In genomic region chr5:112656811-112657210, GRCm38 (mm10) we compare ENCODE assay signal across 18 mouse cellular contexts.
DNase-seq lines count a peak whose midpoint lies in the region; ATAC-seq and TF ChIP-seq lines count a peak whose summit lies in the region.
"Had no signal": no experiment of that assay in that cellular context is flagged by ENCODE, and none has a peak within 500 bp of the region (broad histone marks: within the 10 kb centered on the region; RNA-seq: fewer than 3 reads in every experiment).

No protein-coding gene starts in this region.

- 5% methylated on average over 6 of the region's 6 CpGs for WGBS in hindbrain, embryonic 10.5 days
- 11% methylated on average over 6 of the region's 6 CpGs for WGBS in hindbrain, embryonic 14.5 days
- WGBS in lung, embryonic 16.5 days, result 7% methylated on average over 6 of the region's 6 CpGs
- whole genome bisulfite sequencing in forebrain, postnatal 0 days, result 10% methylated on average over 6 of the region's 6 CpGs
- WGBS in midbrain, embryonic 13.5 days, result 5% methylated on average over 6 of the region's 6 CpGs

- intact Hi-C loops in left cerebral cortex, adult 2 months (cut with DNase I), result no loop called here

- no peak overlapping the region for H3K4me2 ChIP-seq in hindbrain, embryonic 14.5 days (replicated peaks)
- H3K4me2 ChIP-seq in lung, embryonic 16.5 days (ENCODE audit: low read depth, low read length), result peak overlapping the region; percentile 30; the same call in 1 of the 2 replicates
- 0 out of 2 replicates have a peak overlapping the region, but pooled peaks have one; percentile 49 for H3K4me2 ChIP-seq in forebrain, postnatal 0 days (ENCODE audit: low read depth)
- H3K4me2 ChIP-seq in midbrain, embryonic 13.5 days (replicated peaks), result no peak overlapping the region

- ATAC-seq in hindbrain, embryonic 14.5 days (ENCODE audit: low FRiP score), result no peak
- ATAC-seq in lung, embryonic 16.5 days (ENCODE audit: low read depth), result peak; percentile 65; the same call in 1 of the 2 replicates
- ATAC-seq in forebrain, postnatal 0 days, result no peak
- 0 out of 2 replicates have a peak, but pooled peaks have one; percentile 21 for ATAC-seq in midbrain, embryonic 13.5 days
- ATAC-seq: intestine, embryonic 16.5 days had no signal

- DNase-seq in hindbrain, embryonic 10.5 days (ENCODE audit: low spot score), result no peak
- DNase-seq in hindbrain, embryonic 14.5 days (ENCODE audit: low spot score), result no peak
- DNase-seq in lung, postnatal 14 days, result no peak
- no peak for DNase-seq in forebrain, postnatal 0 days
- no peak for DNase-seq in adrenal gland, postnatal 25 days
- DNase-seq in left cerebral cortex, adult 2 months (ENCODE audit: extremely low spot score in 1 of 2, low spot score in 2 of 2), result no peak
- DNase-seq: adrenal gland, postnatal 14 days; cerebellum, adult 2 months; kidney, postnatal 14 days; layer of hippocampus, adult 9-11 months; lung, postnatal 36 days; thymus, postnatal 14 days had no signal

- TF ChIP-seq CTCF in forebrain, postnatal 0 days (IDR thresholded peaks at IDR 0.05; ENCODE audit: low read depth), result no peak
- TF ChIP-seq CTCF in left cerebral cortex, adult 2 months (IDR thresholded peaks at IDR 0.05), result no peak

- H3K36me3 ChIP-seq in hindbrain, embryonic 10.5 days, result no peaks in the 10 kb centered on the region
- no peaks in the 10 kb centered on the region for H3K36me3 ChIP-seq in hindbrain, embryonic 14.5 days (replicated peaks; ENCODE audit: control insufficient read depth, insufficient read depth)
- no peaks in the 10 kb centered on the region for H3K36me3 ChIP-seq in lung, embryonic 16.5 days (ENCODE audit: control insufficient read depth, insufficient read depth, low read length)
- H3K36me3 ChIP-seq in forebrain, postnatal 0 days (ENCODE audit: insufficient read depth), result no peaks in the 10 kb centered on the region
- no peaks in the 10 kb centered on the region for H3K36me3 ChIP-seq in midbrain, embryonic 13.5 days
- H3K36me3 ChIP-seq: embryonic facial prominence, embryonic 12.5 days; heart, embryonic 12.5 days had no signal

- no peak overlapping the region for H3K9ac ChIP-seq in hindbrain, embryonic 14.5 days
- H3K9ac ChIP-seq in lung, embryonic 16.5 days (ENCODE audit: low read length), result no peak overlapping the region
- no peak overlapping the region for H3K9ac ChIP-seq in forebrain, postnatal 0 days
- no peak overlapping the region for H3K9ac ChIP-seq in midbrain, embryonic 13.5 days (replicated peaks)
- H3K9ac ChIP-seq: embryonic facial prominence, embryonic 12.5 days; heart, embryonic 12.5 days had no signal

- peak overlapping the region; percentile 79 for H3K27ac ChIP-seq in hindbrain, embryonic 10.5 days
- no peak overlapping the region for H3K27ac ChIP-seq in hindbrain, embryonic 14.5 days
- no peak overlapping the region for H3K27ac ChIP-seq in lung, embryonic 16.5 days (ENCODE audit: low read length)
- no peak overlapping the region for H3K27ac ChIP-seq in forebrain, postnatal 0 days (ENCODE audit: low read depth, low read length)
- peak overlapping the region; percentile 58; the same call in 1 of the 2 replicates for H3K27ac ChIP-seq in midbrain, embryonic 13.5 days
- no peak overlapping the region for H3K27ac ChIP-seq in left cerebral cortex, adult 2 months
- H3K27ac ChIP-seq: embryonic facial prominence, embryonic 12.5 days had no signal

- H3K27me3 ChIP-seq in hindbrain, embryonic 10.5 days (ENCODE audit: insufficient read depth, poor library complexity, severe bottlenecking), result peaks cover 22% of the 10 kb centered on the region
- H3K27me3 ChIP-seq in hindbrain, embryonic 14.5 days (ENCODE audit: control insufficient read depth, insufficient read depth, low read length), result no peaks in the 10 kb centered on the region
- H3K27me3 ChIP-seq in lung, embryonic 16.5 days (ENCODE audit: control insufficient read depth, insufficient read depth, low read depth, low read length), result peaks cover 12% of the 10 kb centered on the region; the same call in 1 of the 2 replicates
- no peaks in the 10 kb centered on the region for H3K27me3 ChIP-seq in forebrain, postnatal 0 days (ENCODE audit: insufficient read depth, low read length)
- H3K27me3 ChIP-seq in midbrain, embryonic 13.5 days, result no peaks in the 10 kb centered on the region
- H3K27me3 ChIP-seq: CH12.LX had no signal

- peaks cover 75% of the 10 kb centered on the region for H3K4me1 ChIP-seq in hindbrain, embryonic 10.5 days (replicated peaks)
- peaks cover 37% of the 10 kb centered on the region for H3K4me1 ChIP-seq in hindbrain, embryonic 14.5 days (replicated peaks; ENCODE audit: control insufficient read depth, insufficient read depth, low read length)
- H3K4me1 ChIP-seq in lung, embryonic 16.5 days (replicated peaks; ENCODE audit: control insufficient read depth, insufficient read depth, low read length), result peaks cover 9% of the 10 kb centered on the region
- H3K4me1 ChIP-seq in forebrain, postnatal 0 days (ENCODE audit: insufficient read depth), result peaks cover 16% of the 10 kb centered on the region
- H3K4me1 ChIP-seq in midbrain, embryonic 13.5 days (replicated peaks), result peaks cover 33% of the 10 kb centered on the region

- no peaks in the 10 kb centered on the region for H3K9me3 ChIP-seq in hindbrain, embryonic 10.5 days
- H3K9me3 ChIP-seq in hindbrain, embryonic 14.5 days (ENCODE audit: control insufficient read depth, low read length), result no peaks in the 10 kb centered on the region
- H3K9me3 ChIP-seq in lung, embryonic 16.5 days (ENCODE audit: control insufficient read depth, low read length), result no peaks in the 10 kb centered on the region
- H3K9me3 ChIP-seq in forebrain, postnatal 0 days (ENCODE audit: low read length), result no peaks in the 10 kb centered on the region
- H3K9me3 ChIP-seq in midbrain, embryonic 13.5 days, result no peaks in the 10 kb centered on the region
- H3K9me3 ChIP-seq: embryonic facial prominence, embryonic 12.5 days had no signal

- H3K4me3 ChIP-seq in hindbrain, embryonic 10.5 days, result peak overlapping the region; percentile 42
- no peak overlapping the region for H3K4me3 ChIP-seq in hindbrain, embryonic 14.5 days (replicated peaks; ENCODE audit: low read length)
- H3K4me3 ChIP-seq in lung, embryonic 16.5 days (ENCODE audit: low read length), result no peak overlapping the region
- no peak overlapping the region for H3K4me3 ChIP-seq in forebrain, postnatal 0 days (ENCODE audit: low read depth, low read length)
- H3K4me3 ChIP-seq in midbrain, embryonic 13.5 days (replicated peaks), result no peak overlapping the region
- H3K4me3 ChIP-seq in left cerebral cortex, adult 2 months, result no peak overlapping the region
- H3K4me3 ChIP-seq: embryonic facial prominence, embryonic 12.5 days; heart, embryonic 12.5 days had no signal

Comparison
In these comparisons a context has a peak if more than half of its experiments do, and no peak if none do; other contexts are left out.
1. H3K27ac ChIP-seq: peak in hindbrain, embryonic 10.5 days (single experiment) and midbrain, embryonic 13.5 days (single experiment); none in hindbrain, embryonic 14.5 days (single experiment), lung, embryonic 16.5 days (single experiment), forebrain, postnatal 0 days (single experiment) and left cerebral cortex, adult 2 months (single experiment).
2. ATAC-seq: peak in lung, embryonic 16.5 days (single experiment) and midbrain, embryonic 13.5 days (single experiment); none in hindbrain, embryonic 14.5 days (single experiment) and forebrain, postnatal 0 days (single experiment).
3. H3K4me2 ChIP-seq: peak in lung, embryonic 16.5 days (single experiment) and forebrain, postnatal 0 days (single experiment); none in hindbrain, embryonic 14.5 days (single experiment) and midbrain, embryonic 13.5 days (single experiment).